Mouse (Mus musculus): ENCODE data around the gene Fkbp1a. TPM values are rescaled to one million over a fixed set of nuclear protein-coding genes. Genes with fewer than 3 reads are reported as not detected.

Gene Fkbp1a
- polyA plus RNA-seq, 2 experiments from 2014 or later, result 213 to 231 TPM

GRCm38 (mm10) chr2:151549615-151550121 lies 7.4 kb downstream of the Fkbp1a start:
- ATAC-seq, result no peak

GRCm38 (mm10) chr2:151562930-151563921 lies 20.9 kb downstream of the Fkbp1a start:
- ATAC-seq, result peak; percentile 84

DNA sequence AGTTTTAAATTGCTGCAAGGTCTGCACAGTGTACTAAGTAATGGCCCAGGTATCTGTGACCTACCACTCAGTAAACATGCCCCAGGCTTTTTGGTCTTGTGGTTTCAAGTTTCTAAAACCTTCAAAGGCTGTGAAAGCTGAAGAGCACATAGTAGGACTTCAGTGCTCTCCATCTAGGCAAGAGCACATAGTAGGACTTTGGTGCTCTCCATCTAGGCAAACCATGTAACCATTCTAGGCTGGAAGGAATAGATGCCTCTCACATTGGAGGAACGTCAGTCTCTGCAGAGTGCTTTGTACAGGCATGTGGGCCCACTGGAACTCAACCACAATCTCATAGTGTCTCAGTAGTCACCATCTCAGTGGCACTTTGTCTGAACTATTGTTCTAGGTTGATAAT lies 21.7 kb downstream of the Fkbp1a start:
- ATAC-seq, result peak; percentile 21

- no peak for ATAC-seq
Observed at GRCm38 (mm10) chr2:151564986-151565385, 22.7 kb downstream of the Fkbp1a start.

DNA sequence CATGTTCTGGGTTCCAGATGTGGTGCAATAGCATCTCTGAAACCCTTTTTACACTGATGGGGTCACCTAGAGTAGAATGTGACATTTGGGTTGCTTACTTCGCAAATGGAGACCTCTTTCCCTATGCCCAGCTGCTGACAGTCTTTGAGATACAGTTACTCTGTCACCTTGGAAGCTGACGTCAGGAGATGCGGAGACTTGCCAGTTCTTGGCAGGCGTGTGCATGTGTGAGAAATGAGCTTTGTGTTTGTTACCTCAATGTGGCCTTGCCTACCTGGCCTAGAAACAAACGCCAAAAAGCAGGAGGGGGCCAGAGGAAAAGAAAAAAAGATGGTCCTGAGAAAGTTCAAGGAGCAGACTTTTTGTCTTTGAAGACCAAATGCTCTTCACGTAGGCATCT lies 24.6 kb downstream of the Fkbp1a start:
- ATAC-seq, result no peak

DNA sequence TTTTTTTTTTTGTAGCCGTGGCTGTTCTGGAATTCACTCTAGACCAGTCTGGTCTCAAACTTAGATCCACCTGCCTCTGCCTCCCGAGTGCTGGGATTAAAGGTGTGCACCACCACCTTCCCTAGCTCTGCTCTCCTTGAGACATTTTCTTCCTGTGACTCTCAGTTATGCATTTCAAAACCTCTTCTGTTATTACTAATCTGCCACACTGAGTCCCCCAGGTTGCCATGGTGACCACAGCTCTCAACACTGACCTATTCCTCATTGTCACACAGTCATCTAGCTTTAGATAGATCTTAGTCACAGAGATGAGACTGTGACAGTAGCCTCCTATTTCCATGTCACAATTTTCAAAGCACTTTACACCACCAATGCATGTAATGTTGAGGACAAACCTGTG lies 27.2 kb downstream of the Fkbp1a start:
- peak; percentile 22 for ATAC-seq

DNA sequence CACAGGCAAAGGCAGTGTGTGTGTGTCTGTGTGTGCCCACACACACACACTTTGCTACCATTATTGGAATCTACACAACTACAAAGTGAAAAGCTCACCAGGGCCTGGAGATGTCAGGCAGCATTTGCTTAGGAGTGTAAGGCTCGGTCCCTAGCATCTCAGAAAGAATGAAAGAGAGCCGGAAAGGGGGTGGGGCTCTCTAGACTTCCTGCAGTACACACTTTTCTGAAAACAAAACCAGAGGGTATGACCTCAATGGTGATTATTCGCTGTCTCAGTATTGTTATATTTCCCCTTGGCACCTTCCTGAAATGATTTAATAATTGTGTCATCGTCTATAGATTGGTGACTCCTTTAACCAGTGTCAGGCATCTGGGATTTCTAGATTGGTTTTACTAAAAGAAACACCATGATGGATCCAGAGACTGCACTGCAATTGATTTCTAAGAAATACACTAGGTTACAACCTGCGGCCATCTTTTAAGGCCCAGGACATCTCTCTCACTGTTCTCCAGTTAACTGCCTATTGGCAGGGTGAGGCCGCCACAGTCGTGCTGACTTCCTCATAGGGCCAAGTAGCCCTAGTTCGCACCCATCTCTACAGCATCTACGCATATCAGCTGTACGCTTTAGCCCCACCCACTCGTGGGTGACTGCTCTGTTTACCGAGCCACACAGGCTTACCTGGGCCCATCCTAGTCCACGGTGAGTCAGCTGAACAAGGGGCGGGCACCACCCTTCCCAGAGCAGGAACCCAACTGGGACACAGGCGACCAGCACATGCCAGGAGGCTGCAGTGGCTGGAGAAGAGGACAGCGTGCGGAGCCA lies 29.8 kb downstream of the Fkbp1a start, which contains the start of gene Sdcbp2:
Sdcbp2 (plus strand) TSS at position 750 of the 828 bp plus-strand sequence.
- peak; percentile 62 for ATAC-seq

DNA sequence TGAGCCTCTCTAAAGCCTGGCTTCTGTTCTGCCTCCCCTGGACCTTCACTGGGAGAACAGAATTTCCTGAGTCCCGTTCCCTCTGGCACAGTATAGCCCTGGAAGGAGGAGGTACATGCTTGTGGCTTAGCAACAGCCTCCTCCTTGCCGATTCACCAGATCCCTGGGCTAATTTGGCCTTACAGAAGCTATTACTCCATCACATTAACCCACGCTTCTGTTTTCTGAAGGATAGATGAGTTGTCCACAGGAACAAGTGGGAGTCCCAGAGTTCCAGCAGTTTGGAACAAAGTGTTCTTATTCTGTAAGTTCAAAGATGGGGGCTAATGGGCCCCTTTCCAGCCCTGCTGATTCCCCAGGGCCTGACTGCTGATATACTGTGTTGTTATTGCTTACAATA lies 31.4 kb downstream of the Fkbp1a start:
- no peak for ATAC-seq

- no peak for ATAC-seq
Observed at GRCm38 (mm10) chr2:151574607-151575006, 32.3 kb downstream of the Fkbp1a start.

- ATAC-seq, result no peak
Observed at GRCm38 (mm10) chr2:151575119-151575698, 32.9 kb downstream of the Fkbp1a start.

DNA sequence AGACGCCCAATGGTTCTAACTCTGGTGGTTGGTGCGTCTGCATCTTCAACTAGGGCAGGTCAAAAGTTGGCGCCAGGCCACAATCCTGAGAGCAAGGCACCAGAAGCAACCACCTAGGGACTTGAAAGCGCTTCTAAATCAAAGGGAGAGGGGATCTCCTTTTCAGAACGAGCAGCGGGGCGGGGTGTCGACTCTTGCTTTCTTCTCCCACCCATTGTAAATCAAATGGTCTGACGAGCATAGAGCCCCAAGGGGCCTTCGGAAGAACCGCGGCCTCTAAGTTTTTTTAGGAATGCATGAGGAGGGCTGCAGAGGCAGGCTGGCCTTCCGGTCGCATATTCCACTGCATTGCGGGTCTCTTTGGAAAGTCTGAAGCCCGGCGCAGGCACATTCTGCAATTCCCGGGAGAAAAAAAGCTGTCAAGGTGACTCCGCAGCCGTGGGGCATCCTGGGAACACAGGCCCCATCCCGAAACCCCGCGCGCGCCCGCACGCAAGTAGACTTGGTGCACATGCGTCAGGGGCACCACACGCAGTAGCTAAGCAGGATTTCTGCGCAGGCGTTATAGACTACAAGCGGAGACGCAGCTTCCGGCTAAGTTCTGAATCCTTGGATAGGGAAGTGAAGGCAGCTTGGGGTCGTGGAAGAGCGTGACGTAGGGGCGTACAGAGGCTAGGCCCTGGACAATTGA lies 33.6 kb downstream of the Fkbp1a start:
- peak; percentile 66 for ATAC-seq

DNA sequence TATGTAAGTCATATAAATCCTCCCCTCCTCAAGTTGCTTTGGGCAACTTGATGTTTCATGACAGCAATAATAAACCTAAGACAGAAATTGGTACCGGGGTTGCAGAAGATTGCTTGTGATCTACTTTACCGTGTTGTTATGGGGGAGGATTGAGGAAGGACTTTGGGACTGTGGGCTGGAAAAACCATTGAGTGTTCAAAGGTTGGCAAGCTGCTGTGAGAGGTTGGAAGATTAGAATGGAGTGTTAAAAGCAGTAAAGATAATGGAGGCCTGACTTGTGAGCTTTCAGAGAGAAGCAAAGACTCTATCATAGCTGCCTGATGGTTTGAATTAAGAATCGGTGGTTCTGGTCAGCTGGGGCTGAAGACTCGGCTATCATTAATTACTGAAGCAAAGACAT lies 36.9 kb downstream of the Fkbp1a start:
- ATAC-seq, result no peak

- ATAC-seq, result peak; percentile 63
Observed at GRCm38 (mm10) chr2:151580945-151581344, 38.7 kb downstream of the Fkbp1a start.

GRCm38 (mm10) chr2:151585934-151586333 lies 43.7 kb downstream of the Fkbp1a start:
- peak; percentile 44 for ATAC-seq

DNA sequence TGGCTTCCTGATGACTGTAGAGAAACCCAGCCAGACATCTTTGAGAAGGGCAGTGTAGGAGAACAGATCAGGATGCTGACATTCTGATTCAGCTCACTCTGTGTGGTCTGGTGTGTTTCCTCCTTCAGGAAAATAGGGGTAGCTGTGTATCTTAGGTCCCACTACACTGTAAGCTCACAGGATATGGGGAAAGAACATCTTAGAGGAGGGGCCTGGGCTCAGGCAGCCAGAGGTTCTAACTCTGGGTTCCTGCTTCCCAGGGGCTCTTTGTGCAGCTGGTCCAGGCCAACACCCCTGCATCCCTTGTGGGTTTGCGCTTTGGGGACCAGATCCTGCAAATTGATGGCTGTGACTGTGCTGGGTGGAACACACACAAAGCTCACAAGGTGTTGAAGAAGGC lies 44.5 kb downstream of the Fkbp1a start:
- ATAC-seq, result no peak

GRCm38 (mm10) chr2:151587306-151587705 lies 45.0 kb downstream of the Fkbp1a start:
- no peak for ATAC-seq

DNA sequence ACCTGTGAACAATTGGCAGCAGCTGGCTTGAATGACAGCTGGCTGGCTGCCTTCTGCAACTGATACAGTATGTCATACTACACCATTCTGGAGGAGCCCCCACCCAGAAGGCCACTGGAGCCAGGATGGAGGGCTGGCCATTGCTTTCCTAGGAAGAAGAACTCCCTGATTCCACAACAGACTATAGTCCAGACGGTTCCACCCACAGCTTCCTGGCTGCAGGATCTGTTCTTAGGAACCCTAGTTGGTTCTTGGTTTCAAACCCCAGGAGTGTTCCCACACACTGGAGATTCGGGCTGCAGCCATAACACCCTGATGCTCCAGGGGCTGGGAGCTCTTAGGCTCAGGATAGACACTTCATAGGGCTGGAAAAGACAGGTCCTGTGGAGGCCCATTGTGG lies 55.8 kb downstream of the Fkbp1a start:
- ATAC-seq, result no peak

- no peak for ATAC-seq
Observed at GRCm38 (mm10) chr2:151602106-151602505, 59.8 kb downstream of the Fkbp1a start.

GRCm38 (mm10) chr2:151603630-151604029 lies 61.3 kb downstream of the Fkbp1a start:
- no peak for ATAC-seq

DNA sequence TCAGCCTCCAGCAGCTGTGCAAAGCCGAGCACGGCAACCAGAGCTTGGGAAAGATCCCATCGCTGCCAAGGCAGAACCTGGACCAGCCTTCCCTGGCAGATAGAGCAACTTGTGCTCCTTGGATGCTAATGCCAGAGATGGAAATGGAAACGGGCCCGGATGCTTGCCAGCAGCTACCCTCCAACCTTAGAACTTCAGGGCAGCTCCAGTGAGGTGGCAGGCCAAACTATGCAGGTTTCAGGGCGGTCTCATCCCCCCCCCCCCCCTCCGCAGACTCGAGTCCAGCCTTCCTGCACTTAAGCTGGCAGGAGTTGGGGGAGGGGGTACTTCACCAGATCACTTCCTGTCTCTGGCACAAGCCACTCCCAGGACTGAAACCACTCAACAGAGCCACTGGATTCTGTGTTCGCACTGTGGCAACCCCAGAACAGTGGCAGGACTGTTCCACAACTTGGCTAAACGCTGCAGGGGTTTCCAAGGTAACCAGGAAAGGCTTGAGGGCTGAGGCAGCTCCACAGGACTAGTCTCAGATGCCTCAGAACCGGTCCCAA lies 63.2 kb downstream of the Fkbp1a start:
- ATAC-seq, result peak; percentile 64

DNA sequence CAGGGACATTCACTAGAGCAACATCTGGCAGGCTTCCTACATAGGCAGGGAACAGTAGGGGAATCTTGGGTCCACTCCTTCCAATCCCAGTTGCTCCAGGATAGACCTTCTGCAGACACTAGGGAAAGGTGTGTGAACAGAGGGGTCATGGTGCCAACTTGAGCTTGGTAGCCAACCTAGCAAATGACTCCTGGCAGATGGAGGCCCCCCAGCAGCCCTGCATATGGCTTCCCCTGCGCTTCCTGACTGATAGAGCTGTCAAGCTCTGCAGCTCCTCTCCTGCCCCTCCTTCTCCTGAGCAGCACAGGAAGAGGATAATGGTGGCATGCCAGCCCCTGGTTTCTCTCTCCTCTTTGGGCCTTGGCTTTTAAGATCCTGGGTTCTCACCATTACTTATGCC lies 66.2 kb downstream of the Fkbp1a start:
- no peak for ATAC-seq

GRCm38 (mm10) chr2:151609974-151610373 lies 67.7 kb downstream of the Fkbp1a start:
- ATAC-seq, result no peak

Measured in CD4-positive, CD25-positive, alpha-beta regulatory T cell, adult 4 months (primary cell).